Mouse (Mus musculus) kidney, adult 2 months (tissue): ENCODE measurements at regions not wholly inside any gene's neighbourhood (a gene's known extent, or its start where the extent isn't known, plus 50 kb on each side); places are given as distances from the start of the nearest gene placed in this dataset.

ENCODE experiments used
- CTCF ChIP-seq: fragments of 200-500 bp; conservative IDR thresholded peaks from 2 replicates; pipeline ENCODE4 v1.5.1; 2011; ENCODE audit warnings: low read depth, mild to moderate bottlenecking, control low read depth, low read length, moderate library complexity, mixed read lengths; ENCODE audit not compliant: insufficient read depth, insufficient read length
- POLR2A ChIP-seq: fragments of 200-500 bp; IDR thresholded peaks from one replicate; pipeline ENCODE4 v1.6.1; 2011; ENCODE audit warnings: low read depth, low read length, control low read depth

- TF ChIP-seq CTCF: no peak
- TF ChIP-seq POLR2A: no peak
Measured at GRCm38 (mm10) chr9:92882251-92882832, 340.3 kb downstream of the Plod2 start.
